Mouse (Mus musculus) heart, adult 8-10 months (tissue): ENCODE results near the gene Sgsm1. TPM values are rescaled to one million over a fixed set of nuclear protein-coding genes. Genes with fewer than 3 reads are reported as not detected.
"Not testable (repeated sequence)": the region's sequence is repeated elsewhere in the genome, so short reads cannot be mapped to it uniquely, and the experiment has no call there.

Experiments used
- DNase-seq: peaks from one replicate; pipeline ENCODE4 v3.0.0; 2022; ENCODE audit warnings: low spot score
- total RNA-seq, 4 experiments: library from RNA; stranded (reverse); gene quantifications; 2 replicates each; pipeline ENCODE4 v1.2.4; 2022

Sgsm1 gene
- total RNA-seq: under 1 TPM; 0.37 to 0.84 (median 0.58) TPM

DNA sequence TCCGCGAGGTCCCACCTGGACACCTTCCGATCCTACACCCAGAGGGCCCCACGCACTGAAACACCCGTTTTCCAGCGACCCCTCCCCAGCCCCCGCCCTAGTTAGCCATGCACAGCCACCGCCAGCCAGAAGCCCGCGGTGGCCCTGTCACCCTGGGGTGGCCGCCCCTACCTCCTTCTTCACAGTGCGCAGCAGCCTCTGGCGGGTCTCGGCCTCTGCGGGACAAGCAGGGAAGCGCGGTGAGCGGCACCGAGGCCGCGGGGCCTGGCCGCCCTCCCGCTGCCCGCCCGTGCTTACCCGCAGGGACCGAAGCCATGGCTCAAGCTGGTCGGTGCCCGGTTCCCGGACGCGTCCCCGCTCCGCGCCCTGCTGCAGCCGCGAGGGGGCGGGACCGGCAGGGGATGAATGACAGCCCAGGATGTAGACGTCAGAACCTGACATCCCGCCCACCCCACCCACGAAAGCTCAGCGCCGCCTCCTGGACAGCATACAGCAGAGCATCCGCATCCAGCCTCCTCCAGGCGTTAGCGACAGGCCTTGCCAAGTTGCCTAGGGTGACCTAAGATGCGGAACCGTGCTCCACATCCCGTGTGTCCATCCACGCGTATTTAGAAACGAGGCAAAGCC lies at the start of gene Sgsm1:
Sgsm1 (minus strand) TSS at position 410 of the 627 bp plus-strand sequence.
- peak; percentile 66 for DNase-seq

DNA sequence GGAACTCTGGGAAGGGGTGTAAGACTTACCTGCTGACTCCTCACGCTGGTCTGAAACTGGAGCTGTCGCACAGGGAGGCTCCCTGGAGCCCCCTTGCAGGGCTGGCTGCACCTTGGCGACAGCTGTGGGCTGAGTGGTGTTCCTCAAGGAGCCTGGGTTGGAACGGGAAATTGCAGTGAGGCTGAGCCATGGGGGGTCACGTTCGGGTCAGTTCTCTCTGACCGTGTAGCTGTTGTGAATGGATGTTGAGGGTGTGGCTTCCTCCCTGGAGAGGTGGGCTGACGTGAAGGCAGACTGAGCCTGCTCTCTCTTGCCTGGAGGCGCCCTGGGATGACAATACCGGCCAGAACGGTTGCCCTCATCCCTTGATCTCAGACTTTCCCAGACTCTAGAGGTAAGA lies 48.2 kb upstream of the Sgsm1 start:
- DNase-seq: peak; percentile 13

DNA sequence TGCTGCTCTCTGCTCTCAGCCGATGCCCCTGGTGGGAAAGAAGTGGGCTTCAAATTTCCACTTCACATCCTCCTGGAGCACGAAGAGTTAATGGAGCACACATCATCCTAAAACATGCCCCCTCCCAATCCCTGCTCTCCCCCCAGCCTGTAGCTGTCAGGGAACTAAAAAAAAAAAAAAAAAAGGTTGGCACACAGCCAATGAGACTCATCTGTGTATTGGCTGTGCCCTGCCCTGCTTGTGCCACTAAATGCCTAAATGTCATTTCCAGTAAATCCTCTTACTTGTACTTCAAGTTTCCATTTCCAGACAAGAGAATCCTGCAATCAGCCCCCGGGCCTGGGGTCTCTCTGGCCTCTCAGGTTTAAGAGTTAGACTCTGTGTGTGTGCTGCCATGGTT lies 47.1 kb upstream of the Sgsm1 start:
- DNase-seq: no peak

DNA sequence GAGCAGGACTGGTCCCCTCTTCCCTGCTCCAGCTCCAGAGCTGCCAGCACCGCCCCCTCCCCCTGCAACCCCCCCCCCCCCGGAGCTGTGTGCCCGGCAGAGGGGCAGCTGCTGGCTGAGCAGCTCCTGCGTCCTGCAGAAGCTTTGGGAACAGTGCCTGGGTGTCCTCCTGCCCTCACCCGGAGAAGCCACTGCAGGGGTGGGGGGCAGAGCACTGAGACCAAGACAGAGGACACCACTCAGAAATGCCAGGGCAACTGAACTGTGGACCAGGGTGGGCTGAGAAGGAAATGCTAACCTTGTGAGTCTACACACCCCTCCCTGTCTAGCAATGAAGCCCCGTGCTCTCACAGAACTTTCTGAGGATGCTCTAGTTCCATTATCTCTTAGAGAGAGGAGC lies 46.6 kb upstream of the Sgsm1 start, which contains the start of gene Aym1:
Aym1 (plus strand) TSS at position 109 of the 400 bp plus-strand sequence.
- DNase-seq: no peak

DNA sequence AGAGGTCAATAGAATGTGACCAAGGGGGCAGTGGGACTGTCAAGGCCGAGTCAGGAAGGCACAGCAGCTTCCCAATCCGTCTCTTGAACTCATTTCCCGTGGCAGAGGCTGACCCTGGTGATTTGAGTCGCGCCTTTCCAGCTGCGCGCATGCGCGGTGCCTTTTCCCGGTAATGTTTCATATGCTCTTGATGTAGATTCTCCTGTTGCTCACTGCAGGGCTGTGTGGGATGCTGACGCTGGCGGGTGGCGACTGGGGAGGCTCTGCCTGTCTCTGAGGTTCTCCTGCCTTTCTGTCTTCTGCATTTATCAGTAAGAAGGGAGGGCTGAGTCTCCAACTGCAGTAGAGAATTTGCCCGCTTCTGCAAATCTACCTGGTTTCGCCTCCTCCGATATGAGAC lies 43.7 kb upstream of the Sgsm1 start:
- DNase-seq: no peak

DNA sequence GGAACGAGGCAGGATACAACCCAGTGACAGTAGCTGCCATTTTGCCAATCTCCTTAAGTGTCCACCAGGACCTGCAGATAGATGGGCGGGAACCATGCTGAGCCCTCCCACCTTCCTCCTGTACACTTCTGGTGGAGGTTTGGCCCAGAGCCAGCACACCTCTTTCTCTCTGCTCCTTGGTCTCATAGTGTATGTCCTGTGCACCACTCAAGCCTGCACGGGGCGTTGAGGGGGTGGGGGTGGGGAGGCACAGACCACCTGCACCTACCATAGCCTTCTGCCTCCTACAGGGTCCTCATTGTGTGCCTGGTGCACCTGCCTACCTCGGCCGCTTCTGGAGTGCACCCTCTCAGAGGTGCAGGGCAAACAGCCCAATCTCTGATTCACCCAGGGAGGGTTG lies 42.0 kb upstream of the Sgsm1 start:
- DNase-seq: no peak

DNA sequence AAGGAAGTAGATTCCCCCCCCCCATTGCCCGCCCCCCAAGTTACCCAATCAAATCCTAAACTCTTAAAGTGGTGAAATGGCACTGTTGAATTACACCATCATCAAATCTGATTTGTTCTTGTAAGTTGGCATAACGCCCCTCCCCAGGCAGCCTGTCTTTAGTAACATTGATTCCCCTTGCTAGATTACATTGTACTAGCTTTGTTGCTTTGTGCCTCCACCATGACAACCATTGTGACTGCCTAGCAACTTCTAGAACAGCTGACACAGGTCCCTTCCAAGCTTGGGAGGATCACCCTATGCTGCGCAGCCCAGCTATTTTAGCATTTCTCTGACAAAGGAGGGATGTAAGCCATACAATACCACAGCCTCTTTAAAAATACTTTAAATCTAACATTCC lies 41.2 kb upstream of the Sgsm1 start:
- DNase-seq: no peak

DNA sequence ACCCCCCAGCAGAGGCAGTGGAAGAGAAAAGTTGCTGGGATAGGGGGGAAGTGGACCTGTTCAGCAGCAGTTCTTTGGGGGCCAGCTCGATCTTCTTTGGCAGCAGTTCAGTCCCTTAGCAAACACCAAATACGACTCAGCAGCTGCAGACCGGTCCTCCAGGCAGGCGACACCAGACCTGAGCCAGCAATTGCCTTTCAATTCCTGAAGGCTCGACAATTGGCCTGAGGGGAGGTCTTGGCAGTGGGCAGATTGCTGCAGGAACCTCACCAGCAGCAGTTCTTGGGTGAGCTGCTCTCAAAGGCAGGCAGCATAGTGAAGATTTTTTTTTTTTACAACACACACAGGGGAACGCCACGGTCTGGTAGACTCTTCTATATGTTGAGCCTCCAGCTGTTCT lies 39.2 kb upstream of the Sgsm1 start:
- DNase-seq: no peak

DNA sequence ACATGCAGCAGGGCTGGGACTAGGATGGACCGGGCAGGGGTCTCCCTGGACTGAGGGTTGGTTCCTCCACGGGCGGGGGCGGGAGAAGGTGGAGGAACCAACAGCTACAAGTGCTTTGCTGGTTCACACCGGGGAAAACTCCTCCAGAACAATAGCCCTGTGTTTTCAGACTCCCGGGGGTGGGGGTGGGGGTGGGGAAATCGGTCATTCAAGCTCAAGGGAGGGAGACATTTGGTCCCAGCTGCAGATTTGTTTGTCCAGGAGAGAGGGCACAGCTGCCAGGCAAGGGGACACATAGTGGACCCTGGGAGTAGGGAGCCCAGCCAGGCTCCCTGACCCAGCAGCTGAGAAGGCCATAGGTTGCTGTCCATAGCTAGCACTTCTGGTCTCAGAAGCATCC lies 38.6 kb upstream of the Sgsm1 start:
- no peak for DNase-seq

DNA sequence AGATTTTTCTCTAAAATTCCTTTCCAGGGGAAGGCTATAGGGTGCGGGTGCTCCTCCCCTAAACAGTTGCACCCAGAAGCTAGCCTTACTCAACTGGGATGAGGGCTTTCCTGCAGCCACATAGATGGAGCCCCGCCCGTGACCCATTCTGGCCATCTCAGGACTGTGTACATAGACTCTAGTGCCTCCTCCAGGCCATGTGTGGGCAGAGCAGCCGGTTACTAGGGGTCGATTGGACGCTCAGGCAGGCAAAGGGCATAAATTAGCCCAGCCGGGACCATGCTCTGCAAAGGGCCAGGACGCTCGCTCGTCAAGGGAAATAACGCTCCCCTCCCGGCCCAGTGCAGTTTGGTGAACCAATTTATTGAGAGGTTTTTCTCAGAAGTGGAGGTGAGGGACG lies 38.0 kb upstream of the Sgsm1 start:
- DNase-seq: no peak

DNA sequence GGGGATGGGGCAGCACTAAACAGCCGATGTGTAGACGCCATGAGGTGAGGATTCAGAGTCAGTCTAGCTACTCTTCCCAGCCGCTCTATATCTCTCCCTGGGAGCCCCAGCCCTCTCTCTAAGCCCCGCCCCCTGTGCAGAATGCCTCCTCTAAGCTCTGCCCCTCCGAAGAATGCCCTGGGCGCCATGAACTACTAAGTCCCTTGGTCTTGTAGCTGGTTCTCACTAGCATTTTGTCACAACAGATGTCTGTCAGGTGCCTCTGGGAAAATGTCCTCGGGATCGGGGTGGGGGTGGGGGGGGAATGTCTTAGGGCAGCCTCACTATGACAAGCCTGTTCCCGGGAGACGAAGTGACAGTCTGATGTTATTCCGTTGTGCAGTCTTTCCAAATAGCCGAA lies 37.0 kb upstream of the Sgsm1 start:
- no peak for DNase-seq

DNA sequence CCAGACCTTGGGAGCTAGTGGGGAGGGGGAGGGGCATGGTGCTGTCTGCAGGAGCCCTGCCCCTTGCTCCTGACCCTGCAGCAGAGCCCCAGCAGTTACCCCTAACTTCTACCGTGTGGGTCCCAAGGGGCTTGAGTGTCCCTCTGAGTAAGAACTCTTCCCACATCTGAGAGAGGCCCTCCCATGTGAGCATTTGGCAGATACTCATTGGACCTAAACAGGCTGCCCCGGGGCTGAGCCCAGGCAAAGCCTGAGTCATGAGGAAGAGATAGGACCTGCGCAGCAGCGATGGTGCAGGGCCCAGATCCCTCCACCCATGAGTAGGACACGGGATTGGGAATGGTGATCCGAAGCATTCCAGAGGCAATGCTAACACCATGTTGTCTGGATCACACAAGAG lies 36.1 kb upstream of the Sgsm1 start:
- not testable (repeated sequence) for DNase-seq

DNA sequence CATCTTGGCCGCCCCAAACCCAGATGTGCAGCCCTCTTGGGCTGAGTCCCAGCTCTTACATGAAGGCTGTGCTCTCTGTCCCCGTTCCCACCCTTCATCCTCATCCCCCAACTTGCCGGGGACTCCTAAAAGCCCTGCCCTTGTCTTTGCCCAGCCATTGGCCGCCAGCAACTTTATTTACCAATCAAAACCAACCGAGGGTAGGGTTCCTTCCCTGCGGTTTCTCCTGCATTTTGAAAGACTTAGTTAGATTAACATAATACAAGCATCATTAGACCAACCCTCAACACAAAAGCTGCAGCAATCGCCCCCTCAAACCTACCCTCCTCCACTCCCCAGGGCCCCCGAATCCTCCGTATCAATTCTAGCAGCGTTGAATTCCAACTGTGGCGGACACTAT lies 35.2 kb upstream of the Sgsm1 start:
- no peak for DNase-seq

DNA sequence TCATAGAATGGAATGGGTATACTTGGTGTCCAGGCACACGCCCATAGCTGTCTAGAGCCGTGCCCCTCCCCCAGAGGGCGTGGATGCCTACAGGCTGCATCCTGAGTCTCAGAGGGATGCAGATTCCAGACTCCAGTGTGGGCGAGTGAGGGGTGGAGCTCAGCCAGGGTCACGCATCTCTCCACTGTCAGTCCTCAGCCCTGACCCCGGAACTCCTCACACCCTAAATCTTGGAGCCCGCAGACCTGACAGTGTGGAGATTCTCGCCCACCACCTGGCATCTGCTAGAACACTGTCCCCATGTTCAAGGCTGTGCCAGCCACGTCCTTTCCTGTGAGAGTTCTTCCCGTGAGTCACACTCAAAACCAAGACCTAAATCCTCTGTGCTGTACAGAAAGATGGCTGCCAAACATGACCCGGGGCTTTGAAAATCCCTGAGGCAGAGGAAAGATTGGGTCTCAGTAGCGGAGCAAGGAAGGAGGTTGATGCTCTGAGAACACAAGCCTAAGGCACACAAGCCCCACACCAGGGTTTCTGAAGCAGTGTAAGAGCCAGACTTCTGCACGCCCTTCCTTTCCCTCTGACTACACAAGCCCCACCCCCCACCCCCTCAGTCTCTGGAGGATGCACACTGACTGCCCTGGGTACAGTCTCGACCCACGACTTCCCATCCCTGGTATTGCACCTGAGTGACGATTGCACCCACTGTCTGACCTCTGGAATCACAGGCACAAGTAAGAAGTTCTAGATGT lies 34.2 kb upstream of the Sgsm1 start:
- DNase-seq: no peak

DNA sequence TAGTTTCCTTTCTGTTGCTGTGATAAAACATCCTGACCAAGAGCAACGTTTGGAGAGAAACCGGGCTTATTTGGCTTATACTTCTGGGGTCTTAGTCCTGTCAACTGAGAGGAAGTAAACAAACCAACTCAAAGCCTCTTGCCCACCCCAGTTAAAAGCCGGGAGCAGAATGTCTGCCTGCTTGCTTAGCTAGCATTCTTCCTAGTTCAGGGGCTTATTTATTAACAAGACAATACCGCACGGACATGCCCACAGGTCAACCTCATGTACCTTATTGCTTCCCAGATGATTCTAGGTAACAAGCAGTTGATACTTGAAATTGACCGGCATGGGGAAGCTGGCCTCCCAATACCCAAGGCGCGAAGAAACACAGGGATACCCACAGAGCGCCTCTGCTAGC lies 25.7 kb upstream of the Sgsm1 start:
- no peak for DNase-seq

DNA sequence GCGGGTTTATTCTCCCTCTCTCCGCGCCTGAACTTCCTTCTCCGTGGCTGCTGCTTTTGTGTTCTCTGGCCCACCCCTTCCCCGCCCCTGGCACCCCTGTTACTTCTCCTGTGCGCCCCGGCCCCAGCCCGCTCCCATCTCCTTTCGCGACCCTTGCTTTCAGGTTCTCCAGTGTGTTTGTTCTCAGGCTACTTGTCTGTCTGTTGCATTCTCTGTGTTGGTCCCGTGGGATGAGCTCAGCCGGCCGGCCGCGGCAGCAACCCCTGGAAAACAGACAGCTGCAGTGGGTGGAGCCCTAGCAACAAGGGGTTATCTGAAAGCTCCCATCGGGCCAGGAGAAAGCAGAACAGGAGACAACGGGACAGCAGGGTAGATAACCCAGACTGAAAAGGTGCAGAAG lies 25.1 kb upstream of the Sgsm1 start:
- DNase-seq: no peak

DNA sequence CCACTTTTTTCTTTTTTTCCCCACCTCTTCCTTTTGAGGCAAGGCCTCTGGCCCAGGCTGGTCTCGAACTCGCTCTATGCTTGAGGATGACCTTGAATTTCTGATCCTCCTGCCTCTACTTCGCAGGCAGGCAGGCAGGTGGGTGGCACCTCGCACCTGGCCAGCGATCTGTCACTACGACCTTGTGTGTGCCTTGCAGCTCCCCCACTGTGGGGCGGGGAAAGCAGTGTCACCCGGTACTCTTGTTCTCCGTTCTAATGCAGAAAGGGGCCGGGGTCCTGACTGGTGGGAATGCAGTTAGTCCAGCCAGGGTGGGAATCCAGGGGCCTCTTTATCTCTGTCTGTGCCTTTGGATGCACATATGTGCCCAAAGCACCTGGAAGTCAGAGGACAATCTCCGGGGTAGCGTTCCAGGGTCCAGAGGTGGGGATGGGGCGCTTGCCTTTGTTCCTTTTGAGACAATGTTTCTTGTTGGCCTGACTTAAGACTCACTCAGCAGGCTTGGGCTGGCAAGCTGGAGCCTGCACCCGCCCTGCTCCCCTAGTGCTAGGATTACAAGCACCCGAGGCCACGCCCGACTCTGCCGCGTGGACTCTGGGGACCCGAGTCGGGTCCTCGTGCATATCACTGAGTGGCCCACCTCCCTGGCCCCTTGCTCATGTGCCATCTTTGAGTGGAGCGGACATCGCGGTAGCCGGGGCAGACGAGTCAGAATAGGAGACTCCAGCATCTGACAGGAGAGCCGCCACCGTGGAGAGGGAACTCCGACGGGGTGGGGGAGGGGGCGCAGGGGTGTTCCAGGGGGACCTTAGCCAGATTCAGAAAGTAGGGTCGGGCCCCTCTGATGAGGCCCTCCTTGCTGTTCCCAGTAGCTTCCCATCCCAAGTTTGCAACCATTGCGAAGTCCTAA lies 24.3 kb upstream of the Sgsm1 start:
- DNase-seq: no peak

DNA sequence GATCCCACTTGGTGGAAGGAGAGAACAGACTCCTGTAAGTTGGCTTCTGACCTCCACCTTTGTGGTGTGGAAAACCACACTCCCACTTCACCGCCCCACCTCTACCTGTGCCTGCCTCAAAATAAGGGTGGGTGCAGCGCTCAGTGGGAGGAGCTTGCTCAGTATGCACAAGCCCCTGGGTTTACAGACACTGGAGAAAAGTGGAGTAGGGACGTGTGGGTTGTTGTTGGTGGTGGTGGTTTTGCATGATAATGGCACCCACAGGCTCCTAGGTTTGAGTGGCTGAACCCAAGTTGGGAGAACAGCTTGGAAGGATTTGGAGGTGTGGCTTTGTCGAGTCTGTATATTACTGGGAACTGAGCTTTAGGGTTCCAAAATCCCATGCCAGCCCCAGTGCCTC lies 22.3 kb upstream of the Sgsm1 start:
- no peak for DNase-seq

DNA sequence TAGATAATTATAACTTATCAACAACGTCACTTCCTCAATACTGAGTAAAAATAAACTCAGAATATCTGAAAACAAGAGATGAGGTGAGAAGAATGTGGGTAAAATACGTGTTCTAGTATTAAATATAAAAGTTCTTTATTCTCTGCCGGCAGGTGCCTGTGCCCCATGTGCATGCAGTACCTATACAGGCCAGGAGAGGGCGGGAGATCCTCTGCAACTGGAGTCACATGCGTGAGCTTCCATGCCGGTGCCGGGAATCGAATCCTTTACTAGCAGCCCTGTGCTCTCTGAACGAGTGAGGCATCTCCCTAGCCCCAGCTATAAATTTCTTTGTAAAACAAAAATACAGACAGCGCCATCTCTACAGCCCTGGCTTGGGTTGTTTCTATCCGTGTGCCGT lies 21.7 kb upstream of the Sgsm1 start:
- DNase-seq: no peak

DNA sequence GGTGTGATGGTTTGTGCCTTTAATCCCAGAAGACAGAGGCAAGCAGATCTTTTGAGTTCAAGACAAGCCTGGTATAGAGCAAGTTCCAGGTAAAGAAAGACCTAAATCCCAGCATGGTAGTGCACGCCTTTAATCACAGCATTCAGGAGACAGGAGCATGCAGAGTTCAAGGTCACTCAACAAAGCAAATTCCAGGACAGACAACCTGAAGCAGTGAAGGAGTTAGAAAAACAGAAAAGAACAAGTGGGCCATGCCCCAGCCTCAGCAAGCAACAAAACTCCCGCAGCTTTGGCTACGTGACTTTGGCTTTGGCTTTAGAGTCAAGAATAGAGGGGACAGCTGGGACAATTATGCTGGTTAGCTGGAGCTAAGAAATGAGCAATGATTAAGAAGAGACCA lies 19.6 kb upstream of the Sgsm1 start:
- no peak for DNase-seq

DNA sequence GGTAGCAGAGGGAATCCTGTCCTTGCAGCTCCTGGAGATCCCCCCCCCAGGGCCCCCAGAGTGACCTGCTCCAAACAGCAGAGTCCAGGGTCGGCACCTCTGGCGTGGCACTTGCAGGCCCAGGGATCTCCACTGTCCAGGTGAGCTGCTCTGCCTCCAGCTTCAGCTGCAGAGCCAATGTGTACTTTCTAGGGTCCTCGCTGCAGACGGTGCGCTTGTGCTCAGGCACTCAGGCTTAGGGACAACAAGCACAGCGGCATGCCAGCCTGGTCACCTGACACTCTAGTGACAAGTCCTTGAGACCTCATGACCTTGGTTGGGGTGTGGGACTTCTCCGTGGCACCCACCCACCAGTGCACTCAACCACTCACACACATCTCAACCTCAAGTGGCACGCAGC lies 18.9 kb upstream of the Sgsm1 start:
- DNase-seq: no peak

DNA sequence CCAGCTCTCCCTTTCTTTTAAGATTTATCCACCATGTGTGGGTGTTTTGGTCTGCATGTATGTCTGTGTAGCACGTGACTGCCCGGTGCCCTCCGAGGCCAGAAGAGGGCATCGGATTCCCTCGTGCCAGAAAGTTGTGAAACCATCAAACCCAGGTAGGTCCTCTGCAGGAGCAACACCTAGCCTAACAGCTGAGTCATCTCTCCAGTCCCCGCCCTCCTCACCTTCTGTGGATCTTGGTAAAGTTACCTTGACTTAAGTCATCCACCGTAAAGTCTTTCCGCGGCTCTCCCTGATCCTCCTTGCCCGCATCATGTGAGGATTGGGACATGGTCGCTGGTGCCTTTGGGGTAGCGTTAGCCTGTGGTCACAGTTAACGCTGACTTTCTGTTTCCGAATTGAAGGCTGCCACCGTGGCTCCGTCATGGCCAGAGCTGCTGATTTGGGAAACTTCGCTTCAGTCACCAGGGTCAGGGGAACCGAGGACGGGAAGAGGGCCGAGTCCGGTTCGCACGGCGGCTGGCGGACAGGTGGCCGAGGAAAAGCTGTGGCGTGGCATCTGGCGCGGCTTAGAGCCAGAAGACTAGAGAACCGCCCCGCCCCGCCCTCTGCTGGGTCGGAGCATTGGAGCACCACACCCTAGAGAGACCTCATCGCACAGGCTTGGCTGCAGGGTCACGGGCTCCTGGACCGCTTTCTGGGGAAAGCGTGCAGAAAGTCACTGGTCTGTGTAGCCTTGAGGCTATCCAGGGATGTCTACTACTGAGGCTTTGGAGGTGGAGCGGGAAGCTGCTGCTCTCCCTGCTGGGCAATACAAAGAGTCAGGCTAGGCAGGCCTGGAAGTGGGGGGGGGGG lies 13.4 kb upstream of the Sgsm1 start:
- no peak for DNase-seq
